ENCODE assay signal across 32 mouse cellular contexts in genomic region chr13:109096654-109097053, GRCm38 (mm10).
"Had no signal": no experiment of that assay in that cellular context is flagged by ENCODE, and none has a peak within 500 bp of the region (broad histone marks: within the 10 kb centered on the region; RNA-seq: fewer than 3 reads in every experiment).

No protein-coding gene starts in this region.

- H3K4me2 ChIP-seq: limb, embryonic 12.5 days; limb, embryonic 13.5 days; limb, embryonic 15.5 days; liver, embryonic 11.5 days; liver, embryonic 12.5 days; liver, embryonic 13.5 days; liver, embryonic 15.5 days; lung, embryonic 14.5 days; lung, embryonic 15.5 days; midbrain, embryonic 11.5 days; midbrain, embryonic 12.5 days; midbrain, embryonic 13.5 days; midbrain, embryonic 15.5 days; neural tube, embryonic 12.5 days had no signal

- H3K27ac ChIP-seq: limb, embryonic 10.5 days; limb, embryonic 12.5 days; limb, embryonic 13.5 days; limb, embryonic 15.5 days; liver, embryonic 12.5 days; liver, embryonic 13.5 days; liver, embryonic 14.5 days; liver, embryonic 15.5 days; lung, embryonic 15.5 days; macrophage; midbrain, embryonic 10.5 days; midbrain, embryonic 12.5 days; midbrain, embryonic 13.5 days; midbrain, embryonic 15.5 days; neural tube, embryonic 12.5 days had no signal

- ATAC-seq: liver, embryonic 12.5 days; liver, postnatal 0 days; lung, postnatal 0 days; midbrain, embryonic 13.5 days; midbrain, embryonic 15.5 days; midbrain, embryonic 16.5 days had no signal

- H3K4me1 ChIP-seq: limb, embryonic 10.5 days; limb, embryonic 12.5 days; limb, embryonic 13.5 days; limb, embryonic 15.5 days; liver, embryonic 12.5 days; liver, embryonic 13.5 days; liver, embryonic 15.5 days; lung, embryonic 15.5 days; megakaryocyte, embryonic 14.5 days; midbrain, embryonic 10.5 days; midbrain, embryonic 12.5 days; midbrain, embryonic 13.5 days; midbrain, embryonic 15.5 days; neural tube, embryonic 12.5 days had no signal

- DNase-seq: left cerebral cortex, postnatal 4 days; liver; liver, embryonic 13.5 days; liver, postnatal 0 days; lung, adult 18-20 months; lung, adult 2 months; lung, embryonic 14.5 days; lung, postnatal 10 days; lung, postnatal 14 days; lung, postnatal 36 days; lung, postnatal 4 days; midbrain, embryonic 14.5 days had no signal

- H3K9me3 ChIP-seq: limb, embryonic 10.5 days; limb, embryonic 12.5 days; limb, embryonic 13.5 days; limb, embryonic 15.5 days; liver, embryonic 12.5 days; liver, embryonic 13.5 days; liver, embryonic 15.5 days; lung, embryonic 15.5 days; megakaryocyte, embryonic 14.5 days; midbrain, embryonic 10.5 days; midbrain, embryonic 12.5 days; midbrain, embryonic 13.5 days; midbrain, embryonic 15.5 days; neural tube, embryonic 12.5 days had no signal

- H3K9ac ChIP-seq: limb, embryonic 12.5 days; limb, embryonic 13.5 days; limb, embryonic 15.5 days; liver, embryonic 12.5 days; liver, embryonic 13.5 days; liver, embryonic 14.5 days; liver, embryonic 15.5 days; liver, postnatal 0 days; lung, embryonic 14.5 days; lung, embryonic 15.5 days; midbrain, embryonic 12.5 days; midbrain, embryonic 13.5 days; midbrain, embryonic 15.5 days; neural tube, embryonic 12.5 days had no signal

- H3K27me3 ChIP-seq: limb, embryonic 12.5 days; limb, embryonic 13.5 days; limb, embryonic 15.5 days; liver, embryonic 12.5 days; liver, embryonic 13.5 days; liver, embryonic 15.5 days; lung, embryonic 15.5 days; megakaryocyte, embryonic 14.5 days; midbrain, embryonic 12.5 days; midbrain, embryonic 13.5 days; midbrain, embryonic 15.5 days; neural tube, embryonic 12.5 days had no signal

- H3K4me3 ChIP-seq: limb, embryonic 10.5 days; limb, embryonic 12.5 days; limb, embryonic 13.5 days; limb, embryonic 15.5 days; liver, embryonic 12.5 days; liver, embryonic 13.5 days; liver, embryonic 15.5 days; lung, embryonic 15.5 days; megakaryocyte, embryonic 14.5 days; midbrain, embryonic 10.5 days; midbrain, embryonic 12.5 days; midbrain, embryonic 13.5 days; midbrain, embryonic 15.5 days; myocyte; neural tube, embryonic 12.5 days had no signal

- H3K36me3 ChIP-seq: limb, embryonic 10.5 days; limb, embryonic 12.5 days; limb, embryonic 13.5 days; limb, embryonic 15.5 days; liver, embryonic 12.5 days; liver, embryonic 13.5 days; liver, embryonic 15.5 days; lung, embryonic 15.5 days; midbrain, embryonic 10.5 days; midbrain, embryonic 12.5 days; midbrain, embryonic 13.5 days; midbrain, embryonic 15.5 days; neural tube, embryonic 12.5 days had no signal
